8 mouse cellular contexts compared by ENCODE assay signal in the genomic region with DNA sequence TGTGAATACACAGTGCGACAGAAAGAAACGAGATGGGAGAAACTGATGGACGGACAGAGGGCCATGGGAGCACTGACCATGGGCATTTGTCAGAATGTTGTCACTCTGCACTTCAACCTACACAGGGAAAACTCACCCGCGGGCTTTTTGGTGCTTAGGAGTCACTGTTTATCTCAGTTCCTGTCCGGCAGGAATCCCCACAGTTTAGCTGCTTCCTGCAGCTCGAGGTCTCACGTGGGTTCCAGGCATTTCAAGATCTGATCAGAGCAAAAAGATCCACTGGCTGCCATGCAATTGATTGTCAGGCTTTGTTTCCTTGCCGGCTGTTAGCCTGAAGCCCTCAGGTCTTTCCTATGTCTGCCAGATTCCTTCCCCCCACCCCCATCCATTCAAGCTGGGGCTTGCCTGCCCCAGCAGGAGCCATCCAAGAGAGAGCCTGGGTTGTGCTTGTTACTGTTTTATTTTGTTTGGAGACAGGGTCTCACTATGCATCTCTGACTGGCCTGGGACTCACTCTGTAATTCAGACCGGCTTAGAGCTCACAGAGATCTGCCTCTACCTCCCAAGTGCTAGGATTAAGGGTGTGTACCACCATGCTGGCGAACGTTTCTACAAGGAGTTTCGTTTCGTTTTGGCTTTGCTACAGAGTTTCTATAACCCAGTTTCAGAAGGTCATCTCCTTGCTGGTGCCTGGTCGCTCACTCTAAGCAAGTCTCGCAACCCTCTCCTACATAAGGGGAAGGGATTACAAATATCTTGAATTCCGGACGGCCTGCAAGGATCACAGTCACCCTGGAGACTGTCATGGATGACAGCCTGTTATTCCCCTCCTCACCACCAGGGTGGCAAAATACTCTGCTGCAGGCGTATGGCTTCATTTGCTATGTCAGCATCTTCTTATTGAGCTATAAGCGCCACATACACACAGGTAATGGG. TPM values are rescaled to one million over a fixed set of nuclear protein-coding genes. Genes with fewer than 3 reads are reported as not detected.
DNase-seq lines count a peak whose midpoint lies in the region; ATAC-seq and TF ChIP-seq lines count a peak whose summit lies in the region.

No protein-coding gene starts in this region.

- no peak overlapping the region for H3K27ac ChIP-seq in cerebellum, adult 2 months (ENCODE audit: insufficient read depth, low read length)
- 0 out of 2 replicates have a peak overlapping the region, but pooled peaks have one; percentile 23 for H3K27ac ChIP-seq in embryonic facial prominence, embryonic 12.5 days
- H3K27ac ChIP-seq in limb, embryonic 14.5 days (replicated peaks; ENCODE audit: low read depth, low read length): no peak overlapping the region
- no peak overlapping the region; the same call in 1 of the 2 replicates for H3K27ac ChIP-seq in midbrain, embryonic 13.5 days

- peak overlapping the region; percentile 31 for H3K4me2 ChIP-seq in embryonic facial prominence, embryonic 12.5 days (replicated peaks)
- H3K4me2 ChIP-seq in limb, embryonic 14.5 days (replicated peaks; ENCODE audit: low read depth, low read length, severe bottlenecking): peak overlapping the region; percentile 29
- peak overlapping the region; percentile 42 for H3K4me2 ChIP-seq in midbrain, embryonic 13.5 days (replicated peaks)

- peak overlapping the region; percentile 52 for H3K4me3 ChIP-seq in cerebellum, adult 2 months (replicated peaks; ENCODE audit: insufficient read depth, low read depth, low read length)
- peak overlapping the region; percentile 21; the same call in 1 of the 2 replicates for H3K4me3 ChIP-seq in E14TG2a.4 (replicated peaks; ENCODE audit: low read length)
- H3K4me3 ChIP-seq in embryonic facial prominence, embryonic 12.5 days: peak overlapping the region; percentile 27
- peak overlapping the region; percentile 26 for H3K4me3 ChIP-seq in limb, embryonic 14.5 days (replicated peaks; ENCODE audit: low read length)
- peak overlapping the region; percentile 37 for H3K4me3 ChIP-seq in midbrain, embryonic 13.5 days (replicated peaks)

- peak; percentile 62 for TF ChIP-seq CTCF in cerebellum, adult 2 months (IDR thresholded peaks at IDR 0.05; ENCODE audit: borderline replicate concordance, insufficient read depth, low read depth, low read length)
- peak; percentile 96 for TF ChIP-seq CTCF in E14TG2a.4 (conservative IDR thresholded peaks at IDR 0.05; ENCODE audit: low read length)

- no peak for TF ChIP-seq POLR2A in cerebellum, adult 2 months (IDR thresholded peaks at IDR 0.05; ENCODE audit: borderline replicate concordance, insufficient read depth, low read length)
- no peak for TF ChIP-seq POLR2A in limb, embryonic 14.5 days (IDR thresholded peaks at IDR 0.05; ENCODE audit: borderline replicate concordance, extremely low read depth, insufficient read depth, insufficient read length)

- no peaks in the 10 kb centered on the region for H3K4me1 ChIP-seq in cerebellum, adult 2 months (ENCODE audit: control insufficient read depth, insufficient read depth, low read length)
- peaks cover 31% of the 10 kb centered on the region for H3K4me1 ChIP-seq in E14TG2a.4 (replicated peaks; ENCODE audit: low read depth, low read length)
- H3K4me1 ChIP-seq in embryonic facial prominence, embryonic 12.5 days: peaks cover 13% of the 10 kb centered on the region; the same call in 1 of the 2 replicates
- H3K4me1 ChIP-seq in limb, embryonic 14.5 days (ENCODE audit: control insufficient read depth, insufficient read depth, low read length): no peaks in the 10 kb centered on the region
- H3K4me1 ChIP-seq in midbrain, embryonic 13.5 days (replicated peaks): peaks cover 8% of the 10 kb centered on the region

- no peak for ATAC-seq in embryonic facial prominence, embryonic 12.5 days (ENCODE audit: insufficient number of reproducible peaks, insufficient read depth, low FRiP score, low TSS enrichment)
- no peak for ATAC-seq in limb, embryonic 14.5 days (ENCODE audit: low FRiP score, low read depth)
- ATAC-seq in midbrain, embryonic 13.5 days: peak; percentile 66

- H3K9me3 ChIP-seq in E14TG2a.4 (ENCODE audit: low read length): no peaks in the 10 kb centered on the region
- H3K9me3 ChIP-seq in embryonic facial prominence, embryonic 12.5 days: no peaks in the 10 kb centered on the region
- H3K9me3 ChIP-seq in limb, embryonic 14.5 days (ENCODE audit: control insufficient read depth, low read length): no peaks in the 10 kb centered on the region
- H3K9me3 ChIP-seq in midbrain, embryonic 13.5 days: no peaks in the 10 kb centered on the region

- no peak overlapping the region for H3K9ac ChIP-seq in embryonic facial prominence, embryonic 12.5 days
- 0 out of 2 replicates have a peak overlapping the region, but pooled peaks have one; percentile 12 for H3K9ac ChIP-seq in limb, embryonic 14.5 days (ENCODE audit: low read depth, low read length, severe bottlenecking)
- H3K9ac ChIP-seq in midbrain, embryonic 13.5 days (replicated peaks): no peak overlapping the region

- no peaks in the 10 kb centered on the region for H3K27me3 ChIP-seq in cerebellum, adult 2 months (ENCODE audit: control insufficient read depth, insufficient read depth, low read length)
- no peaks in the 10 kb centered on the region for H3K27me3 ChIP-seq in E14TG2a.4 (ENCODE audit: insufficient read depth, low read length)
- no peaks in the 10 kb centered on the region for H3K27me3 ChIP-seq in embryonic facial prominence, embryonic 12.5 days
- H3K27me3 ChIP-seq in limb, embryonic 14.5 days (ENCODE audit: control insufficient read depth, insufficient read depth, low read length): no peaks in the 10 kb centered on the region
- 0 out of 2 replicates have a peak, but pooled peaks cover 4% of the 10 kb centered on the region for H3K27me3 ChIP-seq in midbrain, embryonic 13.5 days

- DNase-seq in cerebellum, adult 2 months: peak in 1 of 2 experiments; percentile 30
- no peak for DNase-seq in cerebellum, adult 11-12 months
- DNase-seq in heart, postnatal 10 days: peak; percentile 58 to 73
- DNase-seq in limb, embryonic 14.5 days (ENCODE audit: low spot score): peak; percentile 23
- no peak for DNase-seq in spleen, postnatal 14 days (ENCODE audit: low spot score in 2 of 2)

- WGBS in cerebellum, adult 2 months: 29% methylated on average over 20 of the region's 20 CpGs
- 29% methylated on average over 20 of the region's 20 CpGs for WGBS in embryonic facial prominence, embryonic 12.5 days
- 42% methylated on average over 20 of the region's 20 CpGs for WGBS in limb, embryonic 14.5 days
- 21% methylated on average over 20 of the region's 20 CpGs for WGBS in midbrain, embryonic 13.5 days

- intact Hi-C loops in heart, postnatal 10 days (cut with DNase I): no loop called here

- H3K36me3 ChIP-seq in E14TG2a.4 (ENCODE audit: insufficient read depth, low read length): no peaks in the 10 kb centered on the region
- H3K36me3 ChIP-seq in embryonic facial prominence, embryonic 12.5 days: no peaks in the 10 kb centered on the region
- H3K36me3 ChIP-seq in limb, embryonic 14.5 days (ENCODE audit: control insufficient read depth, insufficient read depth, low read length): no peaks in the 10 kb centered on the region
- H3K36me3 ChIP-seq in midbrain, embryonic 13.5 days: no peaks in the 10 kb centered on the region

RNA-seq across cellular contexts. Expression of gene Atp2a3, which starts 20.5 kb away (rescaled TPM):
- polyA plus RNA-seq in cerebellum, adult 2 months (2012; rRNA removed): 104 and 125 TPM in 2 replicates
- 1.3 and 2.3 TPM in 2 replicates for polyA plus RNA-seq in embryonic facial prominence, embryonic 12.5 days (2016; fragmentation: Nextera tagmentation; extraction: Ambion mirVana)
- 10 to 100 TPM; 17.1 to 19.0 TPM for total RNA-seq in heart, postnatal 10 days (2021)
- polyA plus RNA-seq in limb, embryonic 14.5 days (2012; rRNA removed): 2.6 and 2.7 TPM in 2 replicates
- polyA plus RNA-seq in limb, embryonic 14.5 days (2014; fragmentation: Nextera tagmentation; extraction: Ambion mirVana): 2.3 TPM in 2 replicates
- polyA plus RNA-seq in midbrain, embryonic 13.5 days (2015; fragmentation: Nextera tagmentation; extraction: Ambion mirVana): 0.48 and 0.71 TPM in 2 replicates

RNA-seq across cellular contexts. Expression of gene P2rx1, which starts 58.4 kb away (rescaled TPM):
- polyA plus RNA-seq in cerebellum, adult 2 months (2012; rRNA removed): 0.41 and 0.46 TPM in 2 replicates
- 0.98 and 1.0 TPM in 2 replicates for polyA plus RNA-seq in embryonic facial prominence, embryonic 12.5 days (2016; fragmentation: Nextera tagmentation; extraction: Ambion mirVana)
- under 1 TPM; 0.72 to 0.98 TPM for total RNA-seq in heart, postnatal 10 days (2021)
- 1.8 and 2.1 TPM in 2 replicates for polyA plus RNA-seq in limb, embryonic 14.5 days (2012; rRNA removed)
- polyA plus RNA-seq in limb, embryonic 14.5 days (2014; fragmentation: Nextera tagmentation; extraction: Ambion mirVana): 1.9 and 2.2 TPM in 2 replicates
- 0.41 and 0.58 TPM in 2 replicates for polyA plus RNA-seq in midbrain, embryonic 13.5 days (2015; fragmentation: Nextera tagmentation; extraction: Ambion mirVana)

Comparison
In these comparisons a context has a peak if more than half of its experiments do, and no peak if none do; other contexts are left out.
1. DNase-seq: peak in heart, postnatal 10 days (2 of 2) and limb, embryonic 14.5 days (single experiment); none in cerebellum, adult 11-12 months (single experiment) and spleen, postnatal 14 days (0 of 2).
2. RNA of gene Atp2a3, which starts 20.5 kb away (polyA plus RNA-seq): 104 to 125 TPM in cerebellum, adult 2 months; 2.3 to 2.7 TPM in limb, embryonic 14.5 days, 1.3 to 2.3 TPM in embryonic facial prominence, embryonic 12.5 days and 0.48 to 0.71 TPM in midbrain, embryonic 13.5 days; every median in the first group is over 10 times any median in the second.
3. Peak in every context shown above with its lines, with median percentiles within 50 percentile points of each other: H3K4me3 ChIP-seq and H3K4me2 ChIP-seq.